Mouse (Mus musculus): ENCODE measurements around the gene Fancd2. TPM values are rescaled to one million over a fixed set of nuclear protein-coding genes. Genes with fewer than 3 reads are reported as not detected.

Gene Fancd2
- not detected for polyA plus RNA-seq (2015; fragmentation: Illumina TruSeq; extraction: RNeasy Lipid Tissue Mini Kit (QIAGEN cat#74804); ENCODE audit: insufficient read depth, low read depth, low replicate concordance)

DNA sequence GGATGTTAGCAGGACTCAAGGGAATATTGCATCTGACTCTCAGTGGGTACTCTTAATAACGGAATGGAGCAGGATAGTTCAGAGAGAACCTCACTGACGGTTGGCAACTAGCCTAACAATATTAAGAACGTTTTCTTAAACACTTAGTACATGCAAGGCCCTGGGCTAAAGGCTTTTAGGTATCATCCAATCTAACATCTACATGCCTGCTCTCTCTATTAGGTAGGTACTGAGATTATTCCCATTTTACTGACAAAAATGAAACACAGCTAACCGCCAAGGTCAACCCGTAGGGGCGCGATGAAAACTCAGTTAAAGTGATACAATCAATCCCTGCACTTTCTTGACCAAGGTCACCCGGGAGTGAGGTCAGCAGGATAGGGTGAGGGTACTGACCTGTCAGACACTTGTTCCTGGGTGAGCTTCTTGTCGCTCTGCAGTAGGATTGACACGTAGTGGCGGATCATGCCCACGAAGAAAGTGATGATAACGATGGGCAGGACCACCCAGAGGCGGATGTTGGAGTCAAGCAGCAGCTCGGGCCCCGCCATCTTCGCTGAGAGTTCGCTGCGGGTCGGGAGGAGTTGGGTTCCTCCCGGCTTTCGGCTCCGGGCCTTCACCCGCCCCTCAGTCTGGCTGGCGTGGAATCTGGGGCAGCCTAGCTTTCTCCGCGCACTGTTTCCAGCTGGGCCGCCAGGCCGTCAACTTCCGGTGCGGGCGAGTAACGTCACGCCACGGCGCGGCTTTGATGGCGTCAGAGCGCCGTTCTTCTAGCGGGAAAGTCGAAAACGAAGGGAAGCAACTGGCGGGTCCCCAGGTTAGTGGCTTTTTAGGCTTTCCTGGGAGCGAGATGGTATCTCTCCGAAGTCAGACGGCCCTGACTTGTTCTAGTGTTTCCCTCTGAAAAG, at the start of gene Fancd2, which contains the start of gene Emc3:
TSS of gene Fancd2 (plus strand) at position 751 of the 908 bp plus-strand sequence.
TSS of gene Emc3 (minus strand) at position 721 of the 908 bp plus-strand sequence.

DNA sequence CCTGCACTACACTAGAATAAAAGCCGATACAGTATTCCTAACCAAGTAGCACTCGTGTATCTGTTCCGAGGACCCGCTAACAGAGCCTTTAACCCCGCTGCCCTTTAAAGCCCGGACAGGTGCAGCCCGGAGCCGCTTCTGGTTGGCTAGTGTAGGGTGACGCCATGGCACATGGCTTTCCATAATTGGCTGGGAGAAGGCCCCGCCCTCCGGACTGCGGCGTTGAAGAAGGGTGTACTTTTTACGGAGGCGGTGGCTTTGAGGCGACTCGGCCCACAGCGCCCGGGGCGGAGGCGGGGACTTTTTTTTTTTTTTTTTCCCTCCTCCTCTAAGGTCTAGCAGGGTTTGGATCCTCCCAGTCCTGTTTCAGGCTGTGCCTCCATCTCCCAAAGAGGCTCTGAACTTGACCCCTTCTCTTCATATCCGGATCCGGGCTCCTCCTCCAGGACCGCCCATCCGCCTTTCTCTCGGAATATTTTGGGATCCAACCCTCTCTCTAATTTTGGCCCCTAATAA, 48.3 kb upstream of the Fancd2 start, which contains the start of gene Creld1:
TSS of gene Creld1 (plus strand) at position 198 of the 516 bp plus-strand sequence.

DNA sequence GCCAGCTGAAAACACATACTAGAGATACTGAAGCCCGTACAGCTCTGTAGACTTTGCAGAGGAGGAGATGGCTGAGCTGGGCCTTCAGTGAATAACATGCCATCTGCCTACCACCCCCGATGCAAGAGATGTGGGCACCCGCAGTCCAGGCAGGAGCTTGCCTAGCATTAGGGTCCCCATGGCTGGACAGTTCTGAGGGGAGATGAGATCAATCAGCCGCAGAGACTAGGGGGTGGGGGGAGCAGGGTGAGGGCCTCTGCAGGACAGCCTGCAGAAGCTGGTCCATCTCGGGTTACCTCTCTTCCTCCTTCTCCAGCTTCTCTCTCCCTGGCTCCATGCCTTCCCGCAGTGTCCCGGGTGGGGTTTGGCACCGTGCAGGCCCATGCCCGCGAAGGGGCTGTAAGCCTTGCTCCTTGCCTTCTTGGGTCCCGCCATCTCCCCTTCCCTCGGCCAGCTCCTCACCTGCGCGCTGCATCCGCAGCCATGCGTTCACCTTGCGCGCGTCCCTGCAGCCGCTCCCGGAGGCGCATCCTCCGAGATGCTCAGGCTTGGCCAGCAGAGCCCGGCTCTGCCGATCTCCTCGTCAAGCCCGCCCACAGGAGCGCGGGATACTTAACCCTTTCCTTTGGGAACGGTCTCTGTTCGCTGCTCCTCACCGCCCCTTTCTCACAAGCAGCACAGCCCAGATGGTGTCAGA, 29.9 kb upstream of the Fancd2 start, which contains the start of gene Prrt3:
TSS of gene Prrt3 (minus strand) at position 544 of the 697 bp plus-strand sequence.

DNA sequence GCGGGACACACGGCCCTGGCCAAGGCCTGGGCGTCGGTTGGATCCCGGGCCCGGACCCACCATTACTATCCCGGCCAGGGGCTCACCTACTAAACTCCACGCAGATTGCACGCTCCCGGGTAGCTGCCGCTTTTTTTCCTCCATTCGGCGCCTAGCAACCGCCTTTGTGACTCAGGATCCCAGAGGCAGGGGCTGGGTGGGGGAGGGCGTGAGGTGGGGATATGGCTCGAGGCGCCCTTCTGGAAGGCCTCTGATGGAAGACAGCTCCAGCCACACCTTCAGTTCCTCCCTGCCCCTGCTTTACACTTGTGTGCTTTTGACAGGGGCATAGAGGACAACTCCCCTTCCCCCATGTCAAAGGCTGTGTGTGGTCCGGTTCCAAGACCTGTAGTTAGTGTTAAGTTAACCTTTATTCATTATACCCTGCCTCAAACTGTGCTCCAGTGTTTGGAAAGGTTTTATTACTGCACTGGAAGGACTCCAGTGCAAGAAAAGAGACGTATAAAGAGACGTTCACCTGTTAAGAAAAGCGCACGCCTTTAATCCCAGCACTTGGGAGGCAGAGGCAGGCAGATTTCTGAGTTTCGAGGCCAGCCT, 69.2 kb downstream of the Fancd2 start, which contains the start of gene Fancd2os:
TSS of gene Fancd2os (minus strand) at position 173 of the 597 bp plus-strand sequence.

DNA sequence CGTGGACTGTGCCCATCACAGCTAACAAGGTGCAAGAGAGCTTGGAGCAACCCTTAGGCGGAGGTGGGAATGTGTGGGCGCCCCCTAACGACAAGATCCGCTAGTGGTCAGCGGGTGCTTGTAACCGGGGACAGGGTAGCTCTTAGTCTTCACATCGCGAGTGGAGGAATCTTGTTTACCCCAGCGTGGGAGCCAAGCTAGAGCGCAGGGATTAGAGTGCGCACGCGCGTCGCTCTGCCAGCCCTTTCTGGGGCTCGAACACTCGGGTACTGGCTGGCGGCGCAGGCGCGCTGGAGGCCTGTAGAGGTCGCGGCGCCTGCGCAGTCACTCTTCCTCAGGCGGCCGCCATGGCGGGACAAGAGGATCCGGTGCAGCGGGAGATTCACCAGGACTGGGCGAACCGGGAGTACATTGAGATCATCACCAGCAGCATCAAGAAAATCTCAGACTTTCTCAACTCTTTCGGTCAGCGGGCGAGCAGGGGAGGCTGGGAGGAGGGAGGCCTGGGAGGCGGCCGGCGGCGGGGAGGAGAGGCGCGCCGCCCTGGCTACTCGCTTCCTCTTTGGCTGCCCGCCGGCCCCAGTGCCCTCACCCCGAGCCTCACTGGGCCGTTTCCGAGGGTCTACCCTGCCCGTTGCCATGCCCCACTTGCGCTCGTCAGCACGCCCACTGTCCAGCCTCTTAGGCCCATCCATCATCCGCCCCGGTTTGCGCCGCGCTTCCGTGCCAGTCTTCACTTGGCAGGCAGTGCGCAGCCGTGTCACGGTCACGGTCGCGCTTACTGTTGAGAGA, 73.1 kb downstream of the Fancd2 start, which contains the start of gene Brk1:
TSS of gene Brk1 (plus strand) at position 341 of the 792 bp plus-strand sequence.

DNA sequence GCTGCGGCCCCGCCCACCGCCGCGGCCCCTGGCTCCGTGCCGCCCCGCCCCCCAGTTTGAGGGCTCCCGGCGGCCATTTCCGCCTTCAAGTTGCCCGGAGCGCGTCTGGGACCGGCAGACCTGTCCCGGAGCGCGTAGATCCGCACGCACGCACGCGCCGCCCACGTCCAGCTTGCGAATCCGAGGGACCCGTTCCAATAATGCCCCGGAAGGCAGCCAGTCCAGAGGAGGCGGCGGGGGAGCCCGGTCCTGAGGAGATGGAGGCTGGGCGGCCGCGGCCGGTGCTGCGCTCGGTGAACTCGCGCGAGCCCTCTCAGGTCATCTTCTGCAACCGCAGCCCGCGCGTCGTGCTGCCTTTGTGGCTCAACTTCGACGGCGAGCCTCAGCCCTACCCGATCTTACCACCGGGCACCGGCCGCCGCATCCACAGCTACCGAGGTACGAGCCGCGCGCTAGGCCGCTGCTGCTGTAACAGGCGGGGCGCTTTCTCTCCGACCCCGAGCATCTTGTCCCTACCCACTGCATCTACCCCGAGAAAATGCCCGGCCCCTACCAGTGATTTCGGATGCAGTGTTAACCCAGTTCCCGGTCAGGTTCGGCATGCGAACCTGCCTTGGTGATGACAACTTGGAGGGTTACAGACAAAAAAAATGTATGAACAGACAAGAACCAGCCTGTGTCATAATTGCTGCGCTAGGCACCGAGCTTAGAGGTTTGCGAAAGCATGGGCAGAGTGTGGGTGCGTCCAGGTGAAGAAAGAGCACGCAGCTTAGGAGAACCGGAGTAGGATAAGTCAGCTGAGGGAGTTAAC, 92.7 kb downstream of the Fancd2 start, which contains the start of gene Vhl:
TSS of gene Vhl (plus strand) at position 19 of the 811 bp plus-strand sequence.

DNA sequence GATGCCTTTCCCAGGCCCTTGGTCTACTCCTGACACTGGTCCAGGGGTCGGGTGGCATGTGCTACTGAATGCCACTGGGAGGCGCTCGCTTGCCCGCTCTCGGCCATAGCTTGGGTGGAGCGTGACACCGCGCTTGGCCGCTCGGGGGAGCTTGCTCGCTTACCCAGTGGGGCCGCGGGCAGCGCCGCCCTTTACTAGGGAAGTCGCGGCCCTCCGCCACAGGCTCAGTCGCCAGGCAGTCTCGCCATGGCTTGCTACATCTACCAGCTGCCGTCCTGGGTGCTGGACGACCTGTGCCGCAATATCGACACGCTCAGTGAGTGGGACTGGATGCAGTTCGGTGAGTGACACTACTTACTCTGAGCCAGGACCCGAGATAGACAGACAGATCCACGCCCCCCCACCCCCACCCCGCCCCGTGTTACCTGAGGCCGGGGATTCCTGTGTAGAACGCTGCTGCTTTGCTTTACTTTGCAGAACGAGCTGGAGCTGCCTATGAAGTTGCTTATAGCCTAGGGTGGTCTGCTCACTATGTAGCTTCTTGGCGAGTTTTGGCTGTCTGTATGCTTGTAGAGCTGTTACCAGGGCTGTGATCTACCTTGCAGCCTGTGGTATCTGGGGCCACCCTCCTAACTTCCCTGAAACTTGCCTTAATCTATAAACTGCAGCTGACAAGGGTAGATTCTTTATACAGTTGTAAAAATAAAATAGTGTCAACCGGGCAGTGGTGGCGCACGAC, 107.0 kb downstream of the Fancd2 start, which contains the start of gene Irak2:
TSS of gene Irak2 (plus strand) at position 166 of the 739 bp plus-strand sequence.

Other genes with a start within 250 kb of the Fancd2 start
- not detected for gene Cpne9, start 249.4 kb upstream of the Fancd2 start, polyA plus RNA-seq (2015; fragmentation: Illumina TruSeq; extraction: RNeasy Lipid Tissue Mini Kit (QIAGEN cat#74804); ENCODE audit: insufficient read depth, low read depth, low replicate concordance)
- gene Brpf1, start 224.5 kb upstream of the Fancd2 start, polyA plus RNA-seq (2015; fragmentation: Illumina TruSeq; extraction: RNeasy Lipid Tissue Mini Kit (QIAGEN cat#74804); ENCODE audit: insufficient read depth, low read depth, low replicate concordance): 8.0 TPM
- 4.5 TPM for gene Ogg1, start 204.7 kb upstream of the Fancd2 start, polyA plus RNA-seq (2015; fragmentation: Illumina TruSeq; extraction: RNeasy Lipid Tissue Mini Kit (QIAGEN cat#74804); ENCODE audit: insufficient read depth, low read depth, low replicate concordance)
- 21.6 TPM for gene Camk1, start 187.7 kb upstream of the Fancd2 start, polyA plus RNA-seq (2015; fragmentation: Illumina TruSeq; extraction: RNeasy Lipid Tissue Mini Kit (QIAGEN cat#74804); ENCODE audit: insufficient read depth, low read depth, low replicate concordance)
- 10.0 TPM for gene Tada3, start 153.8 kb upstream of the Fancd2 start, polyA plus RNA-seq (2015; fragmentation: Illumina TruSeq; extraction: RNeasy Lipid Tissue Mini Kit (QIAGEN cat#74804); ENCODE audit: insufficient read depth, low read depth, low replicate concordance)
- 20.2 TPM for gene Arpc4, start 153.6 kb upstream of the Fancd2 start, polyA plus RNA-seq (2015; fragmentation: Illumina TruSeq; extraction: RNeasy Lipid Tissue Mini Kit (QIAGEN cat#74804); ENCODE audit: insufficient read depth, low read depth, low replicate concordance)
- gene Ttll3, start 142.4 kb upstream of the Fancd2 start, polyA plus RNA-seq (2015; fragmentation: Illumina TruSeq; extraction: RNeasy Lipid Tissue Mini Kit (QIAGEN cat#74804); ENCODE audit: insufficient read depth, low read depth, low replicate concordance): 3.8 TPM
- gene Rpusd3, start 112.3 kb upstream of the Fancd2 start, polyA plus RNA-seq (2015; fragmentation: Illumina TruSeq; extraction: RNeasy Lipid Tissue Mini Kit (QIAGEN cat#74804); ENCODE audit: insufficient read depth, low read depth, low replicate concordance): 7.7 TPM
- gene Cidec, start 95.9 kb upstream of the Fancd2 start, polyA plus RNA-seq (2015; fragmentation: Illumina TruSeq; extraction: RNeasy Lipid Tissue Mini Kit (QIAGEN cat#74804); ENCODE audit: insufficient read depth, low read depth, low replicate concordance): 19.3 TPM
- gene Jagn1, start 89.1 kb upstream of the Fancd2 start, polyA plus RNA-seq (2015; fragmentation: Illumina TruSeq; extraction: RNeasy Lipid Tissue Mini Kit (QIAGEN cat#74804); ENCODE audit: insufficient read depth, low read depth, low replicate concordance): 16.6 TPM
- 5.2 TPM for gene Il17re, start 73.2 kb upstream of the Fancd2 start, polyA plus RNA-seq (2015; fragmentation: Illumina TruSeq; extraction: RNeasy Lipid Tissue Mini Kit (QIAGEN cat#74804); ENCODE audit: insufficient read depth, low read depth, low replicate concordance)
- 7.5 TPM for gene Il17rc, start 60.3 kb upstream of the Fancd2 start, polyA plus RNA-seq (2015; fragmentation: Illumina TruSeq; extraction: RNeasy Lipid Tissue Mini Kit (QIAGEN cat#74804); ENCODE audit: insufficient read depth, low read depth, low replicate concordance)
- gene Creld1, start 48.4 kb upstream of the Fancd2 start, polyA plus RNA-seq (2015; fragmentation: Illumina TruSeq; extraction: RNeasy Lipid Tissue Mini Kit (QIAGEN cat#74804); ENCODE audit: insufficient read depth, low read depth, low replicate concordance): 5.7 TPM
- gene Prrt3, start 29.8 kb upstream of the Fancd2 start, polyA plus RNA-seq (2015; fragmentation: Illumina TruSeq; extraction: RNeasy Lipid Tissue Mini Kit (QIAGEN cat#74804); ENCODE audit: insufficient read depth, low read depth, low replicate concordance): not detected
- gene Emc3, start within 50 bp of the Fancd2 start, polyA plus RNA-seq (2015; fragmentation: Illumina TruSeq; extraction: RNeasy Lipid Tissue Mini Kit (QIAGEN cat#74804); ENCODE audit: insufficient read depth, low read depth, low replicate concordance): 14.9 TPM
- gene Fancd2os, start 69.0 kb downstream of the Fancd2 start, polyA plus RNA-seq (2015; fragmentation: Illumina TruSeq; extraction: RNeasy Lipid Tissue Mini Kit (QIAGEN cat#74804); ENCODE audit: insufficient read depth, low read depth, low replicate concordance): not detected
- 29.6 TPM for gene Brk1, start 73.1 kb downstream of the Fancd2 start, polyA plus RNA-seq (2015; fragmentation: Illumina TruSeq; extraction: RNeasy Lipid Tissue Mini Kit (QIAGEN cat#74804); ENCODE audit: insufficient read depth, low read depth, low replicate concordance)
- gene Vhl, start 92.3 kb downstream of the Fancd2 start, polyA plus RNA-seq (2015; fragmentation: Illumina TruSeq; extraction: RNeasy Lipid Tissue Mini Kit (QIAGEN cat#74804); ENCODE audit: insufficient read depth, low read depth, low replicate concordance): 8.1 TPM
- gene Irak2, start 106.8 kb downstream of the Fancd2 start, polyA plus RNA-seq (2015; fragmentation: Illumina TruSeq; extraction: RNeasy Lipid Tissue Mini Kit (QIAGEN cat#74804); ENCODE audit: insufficient read depth, low read depth, low replicate concordance): 4.0 TPM
- gene Tatdn2, start 165.4 kb downstream of the Fancd2 start, polyA plus RNA-seq (2015; fragmentation: Illumina TruSeq; extraction: RNeasy Lipid Tissue Mini Kit (QIAGEN cat#74804); ENCODE audit: insufficient read depth, low read depth, low replicate concordance): 9.5 TPM
- gene Ghrl, start 188.2 kb downstream of the Fancd2 start, polyA plus RNA-seq (2015; fragmentation: Illumina TruSeq; extraction: RNeasy Lipid Tissue Mini Kit (QIAGEN cat#74804); ENCODE audit: insufficient read depth, low read depth, low replicate concordance): 3.6 TPM
- gene Sec13, start 209.1 kb downstream of the Fancd2 start, polyA plus RNA-seq (2015; fragmentation: Illumina TruSeq; extraction: RNeasy Lipid Tissue Mini Kit (QIAGEN cat#74804); ENCODE audit: insufficient read depth, low read depth, low replicate concordance): 40.2 TPM